Mouse (Mus musculus): ENCODE results near the gene Alox8.
A peak's percentile ranks its signal among the peaks of the same experiment; 100 is the strongest.

The Alox8 gene

GRCm38 (mm10) chr11:69179512-69179911 is 18.1 kb downstream of the Alox8 start:
- no peak for DNase-seq

GRCm38 (mm10) chr11:69178525-69178924 is 19.1 kb downstream of the Alox8 start:
- no peak for DNase-seq

GRCm38 (mm10) chr11:69174722-69175121 is 22.9 kb downstream of the Alox8 start:
- no peak for DNase-seq

GRCm38 (mm10) chr11:69172606-69173005 is 25.0 kb downstream of the Alox8 start:
- no peak for DNase-seq

- peak; percentile 66 for DNase-seq
Observed at GRCm38 (mm10) chr11:69171626-69172025, 26.0 kb downstream of the Alox8 start.

- DNase-seq, result no peak
Observed at GRCm38 (mm10) chr11:69169313-69169712, 28.3 kb downstream of the Alox8 start.

- peak; percentile 25 for DNase-seq
Observed at GRCm38 (mm10) chr11:69156800-69157199, 40.8 kb downstream of the Alox8 start, which contains the start of gene Alox12b. Alox12b (plus strand) TSS chr11:69156989.

GRCm38 (mm10) chr11:69155351-69155750 is 42.3 kb downstream of the Alox8 start:
- DNase-seq, result no peak

GRCm38 (mm10) chr11:69153831-69154230 is 43.8 kb downstream of the Alox8 start:
- DNase-seq, result no peak

GRCm38 (mm10) chr11:69151004-69151403 is 46.6 kb downstream of the Alox8 start:
- DNase-seq, result no peak

GRCm38 (mm10) chr11:69150444-69150843 is 47.2 kb downstream of the Alox8 start:
- peak; percentile 90 for DNase-seq

- DNase-seq, result no peak
Observed at GRCm38 (mm10) chr11:69149728-69150127, 47.9 kb downstream of the Alox8 start.

- no peak for DNase-seq
Observed at GRCm38 (mm10) chr11:69148451-69148960, 49.1 kb downstream of the Alox8 start.

GRCm38 (mm10) chr11:69147546-69147945 is 50.1 kb downstream of the Alox8 start:
- no peak for DNase-seq

GRCm38 (mm10) chr11:69135361-69135760 is 62.3 kb downstream of the Alox8 start:
- DNase-seq, result no peak

- DNase-seq, result no peak
Observed at GRCm38 (mm10) chr11:69134622-69134968, 63.0 kb downstream of the Alox8 start.

All from thymus, postnatal 4 days (tissue).